Mouse (Mus musculus): ENCODE data around the gene Pdlim1. TPM values are rescaled to one million over a fixed set of nuclear protein-coding genes. Genes with fewer than 3 reads are reported as not detected.
A peak's percentile ranks its signal among the peaks of the same experiment; 100 is the strongest.

Gene Pdlim1
- polyA plus RNA-seq (2012; ENCODE audit: insufficient read depth, insufficient read length, low replicate concordance, missing spikeins) = not detected in 2 replicates

DNA sequence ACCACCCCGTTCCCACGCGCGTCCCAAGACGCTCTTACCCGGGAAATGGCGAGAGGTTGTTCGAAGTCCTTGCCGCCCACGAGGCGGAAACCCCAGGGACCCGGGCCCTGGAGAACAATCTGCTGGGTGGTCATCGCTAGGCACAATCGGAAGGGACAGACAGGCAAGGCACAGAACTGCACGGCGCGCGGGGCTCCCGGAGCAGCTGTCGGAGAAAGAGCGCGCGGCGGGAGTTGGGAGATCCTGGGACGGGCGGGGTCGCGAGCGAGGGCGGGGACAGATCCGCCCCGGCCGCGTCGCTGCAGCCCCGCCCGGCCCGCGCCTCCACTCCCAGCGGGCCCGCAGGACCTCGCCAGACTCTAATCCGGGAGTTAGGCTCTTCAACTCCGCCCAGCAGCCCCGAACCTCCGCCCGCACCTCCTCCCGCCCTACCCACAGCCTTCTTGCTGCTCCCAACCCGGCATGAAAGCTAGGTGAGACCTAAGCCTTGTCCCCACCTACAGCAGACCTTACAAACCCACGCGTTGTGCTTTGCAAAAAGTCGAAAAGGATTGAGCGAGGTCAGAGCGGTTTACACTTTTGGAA, at the start of gene Pdlim1:
TSS of gene Pdlim1 (minus strand) at position 535 of the 585 bp plus-strand sequence.
- peak within 1 kb of the TSS; percentile 47 for H3K4me3 ChIP-seq (ENCODE audit: insufficient read depth, low read depth, low read length)
- WGBS = under 1% methylated on average over 53 of the region's 54 CpGs

DNA sequence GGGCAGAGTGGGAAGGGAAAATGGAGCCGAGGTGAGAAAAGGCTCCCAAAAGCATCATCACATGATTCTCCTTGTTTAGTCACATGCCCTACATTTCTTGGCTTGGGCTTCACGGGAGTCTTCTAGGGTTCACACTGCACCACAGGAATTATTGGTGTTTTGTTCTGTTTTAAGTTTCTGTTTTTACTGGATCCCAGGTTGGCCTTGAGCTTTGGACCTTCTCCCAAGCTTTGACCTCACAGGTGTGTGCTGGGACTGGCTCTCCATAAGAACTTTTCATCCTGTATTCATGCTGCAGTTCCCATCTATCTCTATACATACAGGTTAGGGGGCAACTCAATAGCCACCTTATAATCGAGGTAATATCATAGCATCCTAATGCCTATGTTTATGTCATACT, 47.6 kb upstream of the Pdlim1 start:
- 80% methylated on average over 3 of the region's 3 CpGs for WGBS
- H3K4me1 ChIP-seq (ENCODE audit: control insufficient read depth, insufficient read depth, low read length) = no peaks in the 10 kb centered on the region
- no peak for TF ChIP-seq POLR2A (IDR thresholded peaks at IDR 0.05; ENCODE audit: insufficient read depth, low read depth, low read length)
- TF ChIP-seq CTCF (IDR thresholded peaks at IDR 0.05; ENCODE audit: insufficient read depth, low read depth, low read length) = no peak
- no peak overlapping the region for H3K4me3 ChIP-seq (ENCODE audit: insufficient read depth, low read depth, low read length)
- no peak overlapping the region for H3K27ac ChIP-seq (ENCODE audit: insufficient read depth, low read depth, low read length)

More for the DNA sequence above, at the start of gene Pdlim1:
- no peak within 1 kb of the TSS for H3K27ac ChIP-seq (ENCODE audit: insufficient read depth, low read depth, low read length)
- TF ChIP-seq POLR2A (IDR thresholded peaks at IDR 0.05; ENCODE audit: insufficient read depth, low read depth, low read length) (no peak), CTCF (IDR thresholded peaks at IDR 0.05; ENCODE audit: insufficient read depth, low read depth, low read length) (no peak)
- H3K4me1 ChIP-seq (ENCODE audit: control insufficient read depth, insufficient read depth, low read length) = peaks cover 13% of the 10 kb centered on the region

DNA sequence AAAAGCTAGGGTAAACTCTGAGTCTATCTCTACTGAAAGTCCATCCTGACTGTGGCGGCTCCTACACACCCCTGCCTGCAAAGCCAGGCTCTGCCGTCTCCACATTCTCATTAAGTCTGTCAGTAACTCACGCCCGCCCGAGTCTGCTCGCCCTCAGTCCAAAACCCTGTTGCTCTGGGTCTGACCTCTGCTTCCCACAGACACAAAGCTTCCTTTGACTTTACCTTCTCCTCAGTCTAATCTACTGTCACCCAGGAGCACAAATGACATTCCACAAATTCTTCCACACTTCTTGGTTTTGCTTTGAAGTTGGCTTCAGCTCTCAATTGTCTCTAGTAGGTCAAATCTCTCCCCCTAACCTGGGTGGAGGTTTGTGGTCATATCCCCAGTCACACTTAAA, 46.9 kb upstream of the Pdlim1 start:
- Histone ChIP-seq H3K4me3 (ENCODE audit: insufficient read depth, low read depth, low read length) (no peak overlapping the region), H3K27ac (ENCODE audit: insufficient read depth, low read depth, low read length) (no peak overlapping the region), H3K4me1 (ENCODE audit: control insufficient read depth, insufficient read depth, low read length) (no peaks in the 10 kb centered on the region)
- TF ChIP-seq POLR2A (IDR thresholded peaks at IDR 0.05; ENCODE audit: insufficient read depth, low read depth, low read length) (no peak), CTCF (IDR thresholded peaks at IDR 0.05; ENCODE audit: insufficient read depth, low read depth, low read length) (no peak)
- WGBS = 68% methylated on average over 6 of the region's 6 CpGs

DNA sequence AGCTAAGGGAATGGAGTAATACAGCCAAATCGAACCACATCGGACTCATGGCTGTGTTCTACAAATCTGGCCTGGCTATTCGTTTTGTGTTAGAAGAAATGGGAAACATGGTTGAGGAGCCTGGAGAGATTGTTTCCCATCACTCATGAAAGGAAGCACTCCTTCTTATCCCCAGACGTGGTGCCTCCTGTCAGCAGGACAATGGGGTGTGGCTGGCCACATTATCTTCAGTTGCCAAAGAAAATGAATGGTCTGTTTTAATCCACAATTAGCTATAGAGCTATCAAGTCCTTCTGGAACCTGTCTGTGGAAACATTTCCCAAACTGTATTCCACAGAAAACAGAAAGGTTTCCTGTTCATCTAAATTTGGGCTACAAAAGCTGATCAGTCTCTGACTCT, 45.4 kb upstream of the Pdlim1 start:
- WGBS = 63% methylated on average over 4 of the region's 4 CpGs
- no peak overlapping the region for H3K27ac ChIP-seq (ENCODE audit: insufficient read depth, low read depth, low read length)
- H3K4me3 ChIP-seq (ENCODE audit: insufficient read depth, low read depth, low read length) = no peak overlapping the region
- no peak for TF ChIP-seq POLR2A (IDR thresholded peaks at IDR 0.05; ENCODE audit: insufficient read depth, low read depth, low read length)
- no peak for TF ChIP-seq CTCF (IDR thresholded peaks at IDR 0.05; ENCODE audit: insufficient read depth, low read depth, low read length)
- H3K4me1 ChIP-seq (ENCODE audit: control insufficient read depth, insufficient read depth, low read length) = no peaks in the 10 kb centered on the region

DNA sequence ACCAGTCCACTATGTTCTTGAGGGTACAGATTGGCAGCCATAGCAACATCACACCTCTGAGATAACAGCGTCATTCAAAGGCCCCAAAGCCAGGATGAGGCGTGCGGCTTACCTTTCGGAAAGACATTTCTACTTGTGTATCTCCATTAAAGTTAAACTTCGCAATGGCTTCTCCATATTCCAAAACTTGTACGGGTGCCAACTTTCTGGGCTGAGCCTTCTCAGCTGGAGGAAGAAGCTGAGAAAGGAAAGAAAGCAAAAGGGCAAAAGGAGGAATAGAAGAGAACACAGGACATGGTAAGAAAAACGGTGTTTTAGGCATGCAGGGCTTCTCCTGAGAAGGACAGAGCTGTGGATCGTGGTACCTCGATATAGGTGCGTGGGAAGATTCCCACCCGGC, 42.6 kb upstream of the Pdlim1 start:
- Histone ChIP-seq H3K4me1 (ENCODE audit: control insufficient read depth, insufficient read depth, low read length) (no peaks in the 10 kb centered on the region), H3K4me3 (ENCODE audit: insufficient read depth, low read depth, low read length) (no peak overlapping the region), H3K27ac (ENCODE audit: insufficient read depth, low read depth, low read length) (no peak overlapping the region)
- TF ChIP-seq POLR2A (IDR thresholded peaks at IDR 0.05; ENCODE audit: insufficient read depth, low read depth, low read length) (no peak), CTCF (IDR thresholded peaks at IDR 0.05; ENCODE audit: insufficient read depth, low read depth, low read length) (no peak)
- WGBS = 94% methylated on average over 11 of the region's 11 CpGs

DNA sequence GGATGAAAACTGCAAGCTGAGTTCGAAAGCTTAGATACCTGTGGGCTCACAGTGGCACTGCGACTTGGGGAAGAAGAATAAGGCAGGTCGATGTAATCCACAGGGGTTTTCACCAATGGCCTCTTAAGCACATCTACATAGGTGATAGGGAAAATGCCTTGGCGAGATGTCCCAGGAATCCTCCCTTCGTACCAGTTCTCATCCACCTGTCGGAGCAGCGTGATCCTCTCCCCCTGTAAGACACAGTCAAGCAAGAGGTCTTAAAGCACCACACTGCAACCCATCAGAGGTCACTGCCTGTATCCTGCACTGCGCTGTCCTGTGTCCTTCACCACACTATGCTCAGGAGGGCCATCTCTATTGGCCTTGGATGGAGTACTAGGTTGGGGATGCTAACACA, 40.0 kb upstream of the Pdlim1 start:
- no peak overlapping the region for H3K4me3 ChIP-seq (ENCODE audit: insufficient read depth, low read depth, low read length)
- 96% methylated on average over 8 of the region's 8 CpGs for WGBS
- H3K4me1 ChIP-seq (ENCODE audit: control insufficient read depth, insufficient read depth, low read length) = no peaks in the 10 kb centered on the region
- TF ChIP-seq POLR2A (IDR thresholded peaks at IDR 0.05; ENCODE audit: insufficient read depth, low read depth, low read length) (no peak), CTCF (IDR thresholded peaks at IDR 0.05; ENCODE audit: insufficient read depth, low read depth, low read length) (no peak)
- no peak overlapping the region for H3K27ac ChIP-seq (ENCODE audit: insufficient read depth, low read depth, low read length)

DNA sequence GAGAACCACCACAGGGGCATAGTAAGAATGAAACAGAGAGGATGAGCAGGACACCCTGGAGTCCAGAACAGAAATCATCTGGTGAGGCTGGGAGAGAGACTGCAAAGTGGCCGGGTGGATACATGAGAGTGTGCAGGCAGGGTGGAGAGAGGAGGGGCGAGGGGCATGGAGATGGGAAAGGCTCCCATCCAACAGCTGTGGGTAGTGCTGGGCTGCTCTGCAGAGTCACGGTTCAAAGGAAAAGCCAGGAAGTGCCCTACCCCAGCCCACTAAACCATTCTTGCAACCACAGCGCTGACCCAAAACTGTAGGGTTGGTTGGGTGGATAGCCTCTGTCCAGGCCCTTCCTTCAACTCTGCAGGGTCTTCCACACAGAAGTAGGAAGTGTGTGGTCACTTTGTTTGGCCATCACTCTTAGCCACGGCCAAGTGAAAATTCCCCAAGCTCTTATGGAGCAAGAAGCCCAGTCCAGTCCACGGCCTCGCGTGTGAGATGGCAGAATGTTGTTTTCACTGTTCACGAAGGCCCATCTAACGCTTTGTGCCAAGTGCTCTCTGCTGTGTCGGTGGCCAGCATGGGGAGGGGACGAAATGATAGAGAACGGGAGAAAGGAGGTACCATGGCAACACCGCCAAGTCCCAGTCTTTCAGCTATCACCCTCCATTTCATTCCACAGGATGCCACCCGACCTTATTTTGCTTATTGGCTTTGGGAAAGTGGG, 38.9 kb upstream of the Pdlim1 start:
- WGBS = 77% methylated on average over 15 of the region's 15 CpGs
- no peak overlapping the region for H3K27ac ChIP-seq (ENCODE audit: insufficient read depth, low read depth, low read length)
- H3K4me1 ChIP-seq (ENCODE audit: control insufficient read depth, insufficient read depth, low read length) = no peaks in the 10 kb centered on the region
- TF ChIP-seq POLR2A (IDR thresholded peaks at IDR 0.05; ENCODE audit: insufficient read depth, low read depth, low read length) (no peak), CTCF (IDR thresholded peaks at IDR 0.05; ENCODE audit: insufficient read depth, low read depth, low read length) (no peak)
- no peak overlapping the region for H3K4me3 ChIP-seq (ENCODE audit: insufficient read depth, low read depth, low read length)

DNA sequence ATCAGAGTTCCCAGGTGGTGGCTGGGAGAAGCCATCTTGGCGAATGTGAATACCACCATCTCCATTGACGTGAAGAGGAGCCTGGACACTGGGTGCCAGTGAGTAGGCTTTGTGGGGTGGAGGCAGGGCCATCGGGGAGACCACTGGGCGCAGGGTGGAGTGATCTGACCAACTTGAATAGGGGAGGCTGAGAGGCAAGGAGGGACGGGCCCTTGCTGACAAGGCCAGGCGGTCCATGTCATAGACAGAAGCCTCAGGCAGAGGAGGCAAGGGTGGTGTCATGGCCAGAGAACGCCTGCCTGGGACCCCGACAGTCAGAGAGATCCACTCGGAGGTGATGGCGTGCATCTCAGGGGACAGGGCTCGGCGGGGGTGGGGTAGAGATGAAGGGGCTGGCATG, 38.3 kb upstream of the Pdlim1 start:
- Histone ChIP-seq H3K27ac (ENCODE audit: insufficient read depth, low read depth, low read length) (no peak overlapping the region), H3K4me1 (ENCODE audit: control insufficient read depth, insufficient read depth, low read length) (no peaks in the 10 kb centered on the region), H3K4me3 (ENCODE audit: insufficient read depth, low read depth, low read length) (no peak overlapping the region)
- whole genome bisulfite sequencing = 95% methylated on average over 12 of the region's 12 CpGs
- TF ChIP-seq POLR2A (IDR thresholded peaks at IDR 0.05; ENCODE audit: insufficient read depth, low read depth, low read length) (no peak), CTCF (IDR thresholded peaks at IDR 0.05; ENCODE audit: insufficient read depth, low read depth, low read length) (no peak)

DNA sequence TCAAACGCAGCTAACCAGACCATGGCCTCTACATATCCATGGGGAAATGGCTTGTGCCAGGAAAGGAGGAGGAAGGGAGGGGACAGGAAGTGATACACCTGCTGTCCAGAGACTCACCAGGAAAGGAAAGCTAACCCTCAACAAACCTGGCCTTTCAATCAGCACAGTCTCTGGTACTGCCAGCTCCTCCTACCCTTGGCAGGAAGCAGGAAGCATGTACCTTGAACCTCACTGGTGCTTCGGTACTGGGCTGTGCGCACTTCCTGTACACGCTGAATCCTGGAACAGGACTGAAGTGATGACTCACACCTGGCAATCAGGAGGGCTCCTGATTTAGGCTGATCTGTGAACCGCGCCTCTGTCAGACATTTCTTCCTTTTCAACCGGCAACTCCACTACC, 35.9 kb upstream of the Pdlim1 start:
- TF ChIP-seq POLR2A (IDR thresholded peaks at IDR 0.05; ENCODE audit: insufficient read depth, low read depth, low read length) (no peak), CTCF (IDR thresholded peaks at IDR 0.05; ENCODE audit: insufficient read depth, low read depth, low read length) (no peak)
- H3K4me1 ChIP-seq (ENCODE audit: control insufficient read depth, insufficient read depth, low read length) = peaks cover 5% of the 10 kb centered on the region; the same call in 1 of the 2 replicates
- WGBS = 86% methylated on average over 7 of the region's 7 CpGs
- no peak overlapping the region for H3K4me3 ChIP-seq (ENCODE audit: insufficient read depth, low read depth, low read length)
- H3K27ac ChIP-seq (ENCODE audit: insufficient read depth, low read depth, low read length) = no peak overlapping the region

Measured in olfactory bulb, adult 2 months (tissue).